Mouse (Mus musculus): Measurements from ENCODE around the gene Bub3. TPM values are rescaled to one million over a fixed set of nuclear protein-coding genes. Genes with fewer than 3 reads are reported as not detected.

The Bub3 gene
- polyA plus RNA-seq, 1 experiment from 2014 or later = 144 TPM

Other genes with a start within 250 kb of the Bub3 start
- gene Cuzd1, start 237.9 kb upstream of the Bub3 start, polyA plus RNA-seq (2015; fragmentation: Nextera tagmentation; extraction: Ambion mirVana) = 0.54 and 0.63 TPM in 2 replicates
- not detected in 2 replicates for gene Fam24b, start 230.7 kb upstream of the Bub3 start, polyA plus RNA-seq (2015; fragmentation: Nextera tagmentation; extraction: Ambion mirVana)
- not detected in 2 replicates for gene Fam24a, start 226.4 kb upstream of the Bub3 start, polyA plus RNA-seq (2015; fragmentation: Nextera tagmentation; extraction: Ambion mirVana)
- gene 2310057M21Rik, start 197.5 kb upstream of the Bub3 start, polyA plus RNA-seq (2015; fragmentation: Nextera tagmentation; extraction: Ambion mirVana) = 19.2 and 22.2 TPM in 2 replicates
- 87.1 and 95.5 TPM in 2 replicates for gene Pstk, start 189.1 kb upstream of the Bub3 start, polyA plus RNA-seq (2015; fragmentation: Nextera tagmentation; extraction: Ambion mirVana)
- gene Ikzf5, start 149.7 kb upstream of the Bub3 start, polyA plus RNA-seq (2015; fragmentation: Nextera tagmentation; extraction: Ambion mirVana) = 7.9 and 9.2 TPM in 2 replicates
- 101 and 105 TPM in 2 replicates for gene Acadsb, start 149.6 kb upstream of the Bub3 start, polyA plus RNA-seq (2015; fragmentation: Nextera tagmentation; extraction: Ambion mirVana)
- 0.16 TPM in 1 of 2 replicates, not detected in the other for gene Hmx3, start 17.4 kb upstream of the Bub3 start, polyA plus RNA-seq (2015; fragmentation: Nextera tagmentation; extraction: Ambion mirVana)
- gene Hmx2, start 11.4 kb upstream of the Bub3 start, polyA plus RNA-seq (2015; fragmentation: Nextera tagmentation; extraction: Ambion mirVana) = not detected in 2 replicates

All from heart, embryonic 16.5 days (tissue).